Mouse (Mus musculus): ENCODE results near the gene Slpi. TPM values are rescaled to one million over a fixed set of nuclear protein-coding genes. Genes with fewer than 3 reads are reported as not detected.

Gene Slpi
- not detected for polyA plus RNA-seq (2014; fragmentation: Illumina TruSeq; extraction: RNeasy Lipid Tissue Mini Kit (QIAGEN cat#74804); ENCODE audit: low read depth, low replicate concordance)

GRCm38 (mm10) chr2:164389020-164389419 is at the start of gene Slpi:
Gene Slpi, minus strand, starts transcription at chr2:164389095.

GRCm38 (mm10) chr2:164405060-164405459 is 16.2 kb upstream of the Slpi start, which contains the start of gene Matn4:
Gene Matn4, minus strand, starts transcription at chr2:164405160.

GRCm38 (mm10) chr2:164402906-164403305 is 14.0 kb upstream of the Slpi start, which contains the start of gene Rbpjl:
Gene Rbpjl, plus strand, starts transcription at chr2:164403141.

GRCm38 (mm10) chr2:164332440-164332839 is 56.5 kb downstream of the Slpi start, which contains the start of gene Svs5:
Gene Svs5, plus strand, starts transcription at chr2:164332740.

GRCm38 (mm10) chr2:164316451-164316850 is 72.4 kb downstream of the Slpi start, which contains the start of gene Svs6:
Gene Svs6, plus strand, starts transcription at chr2:164316751.

Other genes with a start within 250 kb of the Slpi start
- gene Kcns1, start 218.0 kb downstream of the Slpi start, polyA plus RNA-seq (2014; fragmentation: Illumina TruSeq; extraction: RNeasy Lipid Tissue Mini Kit (QIAGEN cat#74804); ENCODE audit: low read depth, low replicate concordance), result not detected
- not detected for gene Wfdc5, start 206.4 kb downstream of the Slpi start, polyA plus RNA-seq (2014; fragmentation: Illumina TruSeq; extraction: RNeasy Lipid Tissue Mini Kit (QIAGEN cat#74804); ENCODE audit: low read depth, low replicate concordance)
- not detected for gene Wfdc12, start 198.5 kb downstream of the Slpi start, polyA plus RNA-seq (2014; fragmentation: Illumina TruSeq; extraction: RNeasy Lipid Tissue Mini Kit (QIAGEN cat#74804); ENCODE audit: low read depth, low replicate concordance)
- not detected for gene Wfdc15a, start 189.0 kb downstream of the Slpi start, polyA plus RNA-seq (2014; fragmentation: Illumina TruSeq; extraction: RNeasy Lipid Tissue Mini Kit (QIAGEN cat#74804); ENCODE audit: low read depth, low replicate concordance)
- not detected for gene Wfdc15b, start 167.4 kb downstream of the Slpi start, polyA plus RNA-seq (2014; fragmentation: Illumina TruSeq; extraction: RNeasy Lipid Tissue Mini Kit (QIAGEN cat#74804); ENCODE audit: low read depth, low replicate concordance)
- not detected for gene Svs2, start 150.6 kb downstream of the Slpi start, polyA plus RNA-seq (2014; fragmentation: Illumina TruSeq; extraction: RNeasy Lipid Tissue Mini Kit (QIAGEN cat#74804); ENCODE audit: low read depth, low replicate concordance)
- not detected for gene Svs3b, start 132.5 kb downstream of the Slpi start, polyA plus RNA-seq (2014; fragmentation: Illumina TruSeq; extraction: RNeasy Lipid Tissue Mini Kit (QIAGEN cat#74804); ENCODE audit: low read depth, low replicate concordance)
- not detected for gene Svs4, start 110.6 kb downstream of the Slpi start, polyA plus RNA-seq (2014; fragmentation: Illumina TruSeq; extraction: RNeasy Lipid Tissue Mini Kit (QIAGEN cat#74804); ENCODE audit: low read depth, low replicate concordance)
- not detected for gene Svs3a, start 99.8 kb downstream of the Slpi start, polyA plus RNA-seq (2014; fragmentation: Illumina TruSeq; extraction: RNeasy Lipid Tissue Mini Kit (QIAGEN cat#74804); ENCODE audit: low read depth, low replicate concordance)
- gene Svs6, start 72.3 kb downstream of the Slpi start, polyA plus RNA-seq (2014; fragmentation: Illumina TruSeq; extraction: RNeasy Lipid Tissue Mini Kit (QIAGEN cat#74804); ENCODE audit: low read depth, low replicate concordance), result not detected
- gene Svs5, start 56.4 kb downstream of the Slpi start, polyA plus RNA-seq (2014; fragmentation: Illumina TruSeq; extraction: RNeasy Lipid Tissue Mini Kit (QIAGEN cat#74804); ENCODE audit: low read depth, low replicate concordance), result not detected
- not detected for gene Rbpjl, start 14.0 kb upstream of the Slpi start, polyA plus RNA-seq (2014; fragmentation: Illumina TruSeq; extraction: RNeasy Lipid Tissue Mini Kit (QIAGEN cat#74804); ENCODE audit: low read depth, low replicate concordance)
- gene Matn4, start 16.1 kb upstream of the Slpi start, polyA plus RNA-seq (2014; fragmentation: Illumina TruSeq; extraction: RNeasy Lipid Tissue Mini Kit (QIAGEN cat#74804); ENCODE audit: low read depth, low replicate concordance), result 0.85 TPM
- 255 TPM for gene Sdc4, start 54.8 kb upstream of the Slpi start, polyA plus RNA-seq (2014; fragmentation: Illumina TruSeq; extraction: RNeasy Lipid Tissue Mini Kit (QIAGEN cat#74804); ENCODE audit: low read depth, low replicate concordance)
- gene Sys1, start 67.9 kb upstream of the Slpi start, polyA plus RNA-seq (2014; fragmentation: Illumina TruSeq; extraction: RNeasy Lipid Tissue Mini Kit (QIAGEN cat#74804); ENCODE audit: low read depth, low replicate concordance), result 10.1 TPM
- not detected for gene Gm20458, start 71.9 kb upstream of the Slpi start, polyA plus RNA-seq (2014; fragmentation: Illumina TruSeq; extraction: RNeasy Lipid Tissue Mini Kit (QIAGEN cat#74804); ENCODE audit: low read depth, low replicate concordance)
- gene Trp53tg5, start 84.6 kb upstream of the Slpi start, polyA plus RNA-seq (2014; fragmentation: Illumina TruSeq; extraction: RNeasy Lipid Tissue Mini Kit (QIAGEN cat#74804); ENCODE audit: low read depth, low replicate concordance), result not detected
- 6.6 TPM for gene Dbndd2, start 97.0 kb upstream of the Slpi start, polyA plus RNA-seq (2014; fragmentation: Illumina TruSeq; extraction: RNeasy Lipid Tissue Mini Kit (QIAGEN cat#74804); ENCODE audit: low read depth, low replicate concordance)
- 8.1 TPM for gene Pigt, start 108.4 kb upstream of the Slpi start, polyA plus RNA-seq (2014; fragmentation: Illumina TruSeq; extraction: RNeasy Lipid Tissue Mini Kit (QIAGEN cat#74804); ENCODE audit: low read depth, low replicate concordance)
- 30.2 TPM for gene Wfdc2, start 173.3 kb upstream of the Slpi start, polyA plus RNA-seq (2014; fragmentation: Illumina TruSeq; extraction: RNeasy Lipid Tissue Mini Kit (QIAGEN cat#74804); ENCODE audit: low read depth, low replicate concordance)
- gene Spint3, start 184.4 kb upstream of the Slpi start, polyA plus RNA-seq (2014; fragmentation: Illumina TruSeq; extraction: RNeasy Lipid Tissue Mini Kit (QIAGEN cat#74804); ENCODE audit: low read depth, low replicate concordance), result not detected
- gene Wfdc6a, start 196.4 kb upstream of the Slpi start, polyA plus RNA-seq (2014; fragmentation: Illumina TruSeq; extraction: RNeasy Lipid Tissue Mini Kit (QIAGEN cat#74804); ENCODE audit: low read depth, low replicate concordance), result not detected
- gene Eppin, start 204.5 kb upstream of the Slpi start, polyA plus RNA-seq (2014; fragmentation: Illumina TruSeq; extraction: RNeasy Lipid Tissue Mini Kit (QIAGEN cat#74804); ENCODE audit: low read depth, low replicate concordance), result not detected
- not detected for gene Wfdc6b, start 224.4 kb upstream of the Slpi start, polyA plus RNA-seq (2014; fragmentation: Illumina TruSeq; extraction: RNeasy Lipid Tissue Mini Kit (QIAGEN cat#74804); ENCODE audit: low read depth, low replicate concordance)
- 0.50 TPM for gene Wfdc8, start 224.5 kb upstream of the Slpi start, polyA plus RNA-seq (2014; fragmentation: Illumina TruSeq; extraction: RNeasy Lipid Tissue Mini Kit (QIAGEN cat#74804); ENCODE audit: low read depth, low replicate concordance)
- gene Wfdc16, start 249.7 kb upstream of the Slpi start, polyA plus RNA-seq (2014; fragmentation: Illumina TruSeq; extraction: RNeasy Lipid Tissue Mini Kit (QIAGEN cat#74804); ENCODE audit: low read depth, low replicate concordance), result not detected